Mouse (Mus musculus): ENCODE results near the gene Gm10188.

The Gm10188 gene

DNA sequence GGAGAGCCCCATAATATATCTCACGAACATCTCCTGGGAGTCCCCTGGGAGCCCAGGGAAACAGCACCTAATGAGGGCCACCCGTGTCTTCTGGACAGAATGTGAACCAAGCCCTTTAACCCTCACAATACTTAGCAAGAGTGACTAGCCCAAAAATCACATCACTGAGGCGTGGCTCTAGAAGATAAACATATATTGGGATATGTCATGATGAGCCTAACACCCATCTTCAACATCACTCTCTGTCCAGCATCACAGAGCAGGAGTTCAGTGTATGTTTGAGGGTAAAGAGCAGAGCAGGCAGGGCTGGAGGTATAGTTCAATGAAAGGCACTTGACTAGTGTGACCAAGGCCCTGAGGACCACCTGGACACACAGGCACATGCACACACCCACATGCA is at the start of gene Gm10188:
Gene Gm10188, minus strand, starts transcription at position 101 of the 400 bp plus-strand sequence.
- DNase-seq (ENCODE audit: low spot score) = no peak

DNA sequence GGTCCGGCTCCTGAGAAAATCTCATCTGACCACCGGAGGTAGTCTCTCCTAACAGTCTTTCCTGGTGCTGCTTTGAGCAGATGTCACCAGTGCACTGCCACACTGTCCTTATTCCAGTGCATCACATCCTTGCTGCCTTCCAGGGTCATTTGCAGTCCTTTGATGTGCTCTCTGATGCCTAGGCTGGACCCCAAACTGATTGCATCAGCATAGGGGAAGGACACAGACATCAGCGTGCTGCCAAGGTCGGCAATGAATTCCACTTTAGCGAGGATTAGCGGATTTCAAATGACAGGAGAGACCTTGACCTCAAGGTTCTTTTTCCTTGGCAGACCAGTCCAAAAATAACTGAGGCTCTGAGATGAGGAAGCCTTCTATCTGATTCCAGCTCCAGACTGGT is 47.6 kb upstream of the Gm10188 start:
- no peak for DNase-seq (ENCODE audit: low spot score)

DNA sequence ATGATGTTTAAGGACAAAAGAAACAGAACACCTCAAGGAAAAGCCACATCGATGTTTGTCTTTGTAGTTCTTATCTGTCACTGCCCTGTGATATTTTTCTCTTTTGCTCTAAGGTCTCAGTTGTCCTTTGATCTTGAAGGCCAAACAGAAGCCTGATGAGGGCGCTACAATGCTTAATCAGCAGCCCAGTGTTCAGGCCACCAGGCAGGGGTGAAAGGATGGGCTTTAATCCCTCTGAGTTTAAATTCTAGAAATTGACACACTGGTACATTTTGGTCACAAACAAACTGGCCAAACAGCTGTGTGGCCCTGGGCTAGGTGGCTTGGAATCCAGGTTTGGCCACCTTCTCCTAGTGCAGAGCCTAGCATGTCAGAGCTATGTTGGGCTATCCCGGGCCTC is 47.1 kb upstream of the Gm10188 start:
- no peak for DNase-seq (ENCODE audit: low spot score)

DNA sequence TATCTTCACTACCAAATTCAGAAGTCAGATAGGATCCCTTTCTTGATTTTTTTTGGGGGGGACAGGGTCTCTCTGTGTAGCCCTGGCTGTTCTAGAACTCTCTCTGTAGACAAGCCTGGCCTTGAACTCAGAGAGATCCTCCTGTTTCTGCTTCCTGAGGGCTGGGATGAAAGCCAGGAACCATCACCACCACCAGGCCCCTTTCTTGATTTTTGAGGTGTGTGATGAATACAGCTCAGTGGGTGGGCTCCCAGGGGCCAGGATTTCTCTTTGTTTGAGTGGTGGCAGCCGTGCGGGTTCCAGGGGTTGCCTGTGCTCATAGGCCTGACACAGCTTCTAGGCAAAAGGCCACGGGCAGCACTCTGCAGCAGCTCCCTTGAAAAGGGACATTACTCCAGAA is 41.7 kb upstream of the Gm10188 start:
- DNase-seq (ENCODE audit: low spot score) = no peak

GRCm38 (mm10) chr1:132268418-132269060 is 39.0 kb upstream of the Gm10188 start:
- no peak for DNase-seq (ENCODE audit: low spot score)

DNA sequence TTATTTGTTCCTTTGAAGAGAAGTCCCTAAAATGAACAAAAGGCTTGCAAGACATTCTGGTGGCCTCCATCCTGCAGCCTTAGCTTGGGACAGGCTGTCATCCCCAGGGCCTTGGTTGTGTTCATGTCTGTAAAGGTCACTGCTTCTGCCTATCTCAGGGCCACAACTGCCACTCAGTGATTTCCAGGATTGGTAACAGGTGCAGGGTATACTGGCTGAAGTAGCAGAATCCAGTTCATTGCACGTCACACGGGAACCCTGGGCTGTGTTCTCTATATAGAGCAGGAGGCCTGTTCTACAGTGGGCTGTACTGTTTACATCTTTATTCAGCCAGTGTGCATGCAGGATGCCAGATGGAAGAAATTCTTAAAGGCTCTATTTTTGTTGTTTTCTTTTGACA is 38.4 kb upstream of the Gm10188 start:
- DNase-seq (ENCODE audit: low spot score) = no peak

GRCm38 (mm10) chr1:132266791-132267557 is 37.4 kb upstream of the Gm10188 start:
- DNase-seq (ENCODE audit: low spot score) = no peak

DNA sequence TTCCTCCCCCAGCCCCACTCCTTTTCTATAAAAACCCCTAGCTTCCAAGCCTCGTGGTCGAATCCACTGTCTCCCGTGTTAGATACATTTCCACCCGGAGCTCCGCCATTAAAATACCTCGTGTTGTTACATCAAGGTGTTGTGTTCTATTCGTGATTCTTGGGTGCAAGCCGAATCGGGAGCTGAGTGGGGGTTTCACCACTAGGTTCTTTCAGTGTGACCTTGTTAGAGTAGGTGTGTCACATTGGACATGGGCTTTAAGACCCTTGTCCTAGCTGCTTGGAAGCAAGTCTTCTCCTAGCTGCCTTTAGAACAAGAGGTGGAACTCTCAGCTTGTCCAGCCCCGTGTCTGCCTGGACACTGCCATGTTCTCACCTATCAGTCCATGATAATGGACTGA is 36.4 kb upstream of the Gm10188 start:
- DNase-seq (ENCODE audit: low spot score) = no peak

DNA sequence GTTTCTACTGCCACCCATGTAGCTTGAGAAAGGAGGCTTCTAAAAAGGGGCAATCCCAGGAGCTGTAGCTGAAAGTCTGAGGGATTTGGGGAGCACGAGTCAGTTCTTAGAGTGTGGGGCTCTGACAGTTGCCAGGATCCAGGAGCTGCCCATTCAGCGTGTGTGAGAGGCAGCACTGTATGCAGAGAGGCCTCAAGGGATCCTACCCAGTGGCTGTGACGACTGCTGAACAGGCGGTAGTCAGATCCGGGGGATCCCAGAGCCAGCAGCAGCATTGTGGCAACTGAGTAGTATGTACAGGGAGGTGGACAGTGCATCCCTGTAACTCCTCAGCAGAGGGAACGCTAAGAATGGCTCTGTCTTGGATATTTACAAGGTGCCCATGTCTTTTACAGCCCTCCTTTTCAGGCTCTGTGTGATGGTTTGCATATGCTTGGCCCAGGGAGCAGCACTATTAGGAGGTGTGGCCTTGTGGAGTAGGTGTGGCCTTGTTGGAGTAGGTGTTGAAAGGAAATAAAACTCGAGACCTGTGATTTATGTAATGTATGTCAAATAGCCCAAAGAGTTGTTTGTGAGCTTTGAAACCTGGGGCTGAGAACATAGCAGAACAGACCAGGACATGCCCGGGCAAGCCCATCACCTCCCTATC is 35.8 kb upstream of the Gm10188 start:
- no peak for DNase-seq (ENCODE audit: low spot score)

DNA sequence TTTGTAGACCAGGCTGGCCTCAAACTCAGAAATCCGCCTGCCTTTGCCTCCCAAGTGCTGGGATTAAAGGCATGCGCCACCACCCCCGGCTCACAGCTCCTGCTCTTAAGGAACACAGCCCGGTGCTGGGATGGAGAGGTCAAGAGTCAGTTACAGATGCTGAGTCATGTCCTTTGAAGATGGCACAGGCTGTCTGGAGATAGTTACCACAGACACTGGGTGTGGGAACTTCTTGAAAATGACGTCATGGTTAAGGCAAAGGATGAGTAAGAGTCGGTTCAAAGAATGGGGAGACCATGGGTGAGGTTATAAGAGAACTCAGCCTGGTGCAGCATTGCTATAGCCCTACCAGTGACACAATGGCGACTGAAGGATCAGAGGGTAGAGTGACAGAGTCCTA is 35.0 kb upstream of the Gm10188 start:
- no peak for DNase-seq (ENCODE audit: low spot score)

DNA sequence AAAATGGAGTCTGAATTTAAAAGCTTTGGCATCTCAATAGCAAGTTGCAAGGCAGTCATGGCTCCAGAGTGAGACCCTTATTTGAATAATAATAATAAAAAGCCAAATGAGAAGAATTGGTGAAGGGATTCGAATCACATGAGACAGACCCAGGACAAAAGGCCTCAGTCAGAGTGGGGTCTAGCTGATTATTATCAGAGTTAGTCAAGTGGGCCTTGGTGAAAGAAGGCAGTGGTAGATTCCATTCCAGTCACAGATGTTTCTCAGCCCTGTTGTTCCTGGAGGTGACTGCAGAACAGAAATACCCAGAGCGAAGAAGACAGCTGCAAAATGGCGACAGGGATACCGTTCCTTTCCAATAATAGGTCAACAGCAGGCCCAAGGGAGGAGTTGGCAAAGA is 34.1 kb upstream of the Gm10188 start:
- no peak for DNase-seq (ENCODE audit: low spot score)

GRCm38 (mm10) chr1:132261058-132261457 is 31.5 kb upstream of the Gm10188 start:
- DNase-seq (ENCODE audit: low spot score) = no peak

GRCm38 (mm10) chr1:132260331-132260730 is 30.8 kb upstream of the Gm10188 start:
- no peak for DNase-seq (ENCODE audit: low spot score)

DNA sequence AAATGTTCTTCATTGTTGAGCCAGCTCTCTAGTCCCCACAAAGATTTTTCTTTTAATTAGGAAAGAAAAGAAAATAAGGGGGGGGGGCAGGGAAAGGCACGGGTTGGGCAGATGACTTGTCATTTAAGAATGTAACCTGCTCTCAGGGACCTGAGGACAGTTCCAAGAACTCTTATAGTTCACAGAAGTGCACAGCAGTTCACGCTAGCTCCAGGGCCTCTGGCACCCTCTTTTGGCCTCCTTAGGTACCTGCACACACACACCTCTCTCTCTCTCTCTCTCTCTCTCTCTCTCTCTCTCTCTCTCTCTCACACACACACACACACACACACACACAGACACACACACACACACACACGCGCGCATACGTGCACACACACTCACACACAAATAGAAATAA is 24.9 kb upstream of the Gm10188 start:
- DNase-seq (ENCODE audit: low spot score) = no peak

GRCm38 (mm10) chr1:132246641-132247040 is 17.1 kb upstream of the Gm10188 start:
- DNase-seq (ENCODE audit: low spot score) = no peak

DNA sequence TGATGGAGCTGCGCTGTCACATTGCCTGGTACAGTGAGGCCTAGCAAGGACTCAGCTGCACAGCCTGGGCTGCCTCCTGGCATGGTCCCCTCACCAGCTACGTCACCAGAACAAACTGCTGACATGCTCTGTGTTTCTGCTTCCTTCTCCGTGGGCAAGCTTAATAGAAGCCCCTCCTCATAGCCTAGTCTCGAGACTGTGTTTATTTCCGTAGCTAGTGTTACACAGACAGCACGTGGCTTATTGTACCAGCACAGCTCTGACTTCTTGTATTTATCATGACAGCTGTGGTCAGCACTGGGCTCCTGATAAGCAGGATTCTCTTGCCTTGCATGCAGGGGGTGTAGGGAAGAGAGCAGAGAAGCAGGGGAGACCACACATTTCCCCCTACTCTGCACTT is 16.6 kb upstream of the Gm10188 start:
- no peak for DNase-seq (ENCODE audit: low spot score)

GRCm38 (mm10) chr1:132245010-132245409 is 15.4 kb upstream of the Gm10188 start:
- no peak for DNase-seq (ENCODE audit: low spot score)

GRCm38 (mm10) chr1:132237585-132238159 is 8.1 kb upstream of the Gm10188 start:
- DNase-seq (ENCODE audit: low spot score) = peak; percentile 31

DNA sequence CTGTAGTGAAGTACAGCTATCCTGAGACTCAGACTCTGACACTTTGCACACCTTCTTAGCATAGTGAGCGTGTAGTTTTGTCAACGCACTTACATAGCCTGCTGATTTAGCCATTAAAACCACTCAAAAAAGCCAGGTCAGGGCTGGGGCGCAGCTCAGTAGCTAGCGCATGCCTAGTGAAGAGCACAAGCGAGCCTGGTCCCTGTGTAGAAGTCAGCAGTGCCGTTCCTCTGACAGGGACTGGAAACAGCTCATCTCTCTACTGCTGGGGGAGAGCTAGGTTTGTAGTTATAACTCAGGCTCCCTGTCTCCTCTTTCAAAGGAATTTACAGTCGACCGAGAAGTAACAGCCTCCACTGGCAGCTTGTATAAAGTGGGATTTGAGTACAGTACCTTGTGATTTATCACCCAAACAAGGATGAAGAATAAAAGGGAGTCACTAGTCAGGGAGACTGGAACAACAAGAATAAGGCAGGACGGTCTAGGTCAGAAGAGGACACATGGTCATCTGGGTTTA is 5.2 kb upstream of the Gm10188 start:
- no peak for DNase-seq (ENCODE audit: low spot score)

DNA sequence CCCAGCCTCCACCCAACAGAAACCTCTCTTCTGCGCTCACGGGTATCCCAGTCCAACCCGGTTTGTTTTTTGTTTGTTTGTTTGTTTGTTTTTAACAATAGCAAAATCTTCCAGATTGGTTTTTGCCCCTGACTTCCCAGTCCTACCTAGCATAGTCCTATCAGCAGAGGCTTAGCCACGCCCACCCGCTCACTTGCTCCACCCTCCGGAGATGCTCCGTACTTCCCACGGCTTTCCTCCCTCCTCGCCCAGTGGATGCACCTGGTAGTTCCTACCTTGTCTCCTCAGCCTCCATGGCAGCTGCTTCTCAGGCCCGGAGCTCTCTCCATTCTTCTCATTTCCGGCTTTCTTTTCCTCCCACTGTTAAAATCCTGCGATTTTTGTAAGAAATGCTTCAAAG is 4.0 kb upstream of the Gm10188 start:
- no peak for DNase-seq (ENCODE audit: low spot score)

GRCm38 (mm10) chr1:132231470-132232274 is 2.1 kb upstream of the Gm10188 start:
- DNase-seq (ENCODE audit: low spot score) = no peak

Data from ovary, postnatal 10 days (tissue).